Mouse (Mus musculus) kidney, adult 2 months (tissue): ENCODE data around the gene Olfr645.

ENCODE experiments used
- CTCF ChIP-seq: fragments of 200-500 bp; conservative IDR thresholded peaks from 2 replicates; pipeline ENCODE4 v1.5.1; 2011; ENCODE audit warnings: low read depth, mild to moderate bottlenecking, control low read depth, low read length, moderate library complexity, mixed read lengths; ENCODE audit not compliant: insufficient read depth, insufficient read length
- POLR2A ChIP-seq: fragments of 200-500 bp; IDR thresholded peaks from one replicate; pipeline ENCODE4 v1.6.1; 2011; ENCODE audit warnings: low read depth, low read length, control low read depth

- TF ChIP-seq POLR2A (no peak), CTCF (no peak)
Measured at GRCm38 (mm10) chr7:104035145-104035544, 50.1 kb downstream of the Olfr645 start, which contains the start of gene Olfr641.
